Mouse (Mus musculus) E14TG2a.4 (cell line): ENCODE results near the gene Nckap5.
A peak's percentile ranks its signal among the peaks of the same experiment; 100 is the strongest.

ENCODE experiments used
- H3K27me3 ChIP-seq: 2 replicates; pipeline ENCODE4 v1.6.1; 2014; ENCODE audit warnings: low read length, control low read depth; ENCODE audit not compliant: insufficient read depth
- H3K36me3 ChIP-seq: 2 replicates; pipeline ENCODE4 v1.6.1; 2014; ENCODE audit warnings: low read length, control low read depth; ENCODE audit not compliant: insufficient read depth
- H3K4me1 ChIP-seq: replicated peaks from 2 replicates; pipeline ENCODE4 v1.6.1; 2014; ENCODE audit warnings: low read depth, low read length, control low read depth
- H3K4me3 ChIP-seq: replicated peaks from 2 replicates; pipeline ENCODE4 v1.5.1; 2014; ENCODE audit warnings: mild to moderate bottlenecking, low read length
- H3K9me3 ChIP-seq: 2 replicates; pipeline ENCODE4 v1.6.1; 2014; ENCODE audit warnings: low read length, control low read depth
- CTCF ChIP-seq: conservative IDR thresholded peaks from 2 replicates; pipeline ENCODE4 v1.5.1; 2014; ENCODE audit warnings: low read length
- NANOG ChIP-seq: IDR thresholded peaks from 2 replicates; pipeline ENCODE4 v1.6.1; 2014; ENCODE audit warnings: borderline replicate concordance, low read length, mixed read lengths
- POU5F1 ChIP-seq: IDR thresholded peaks from 2 replicates; pipeline ENCODE4 v1.6.1; 2014; ENCODE audit warnings: low read length, borderline replicate concordance

Gene Nckap5

GRCm38 (mm10) chr1:126578163-126578562, 252.4 kb downstream of the Nckap5 start:
- Histone ChIP-seq H3K4me3 (no peak overlapping the region), H3K27me3 (no peaks in the 10 kb centered on the region), H3K36me3 (no peaks in the 10 kb centered on the region), H3K4me1 (no peaks in the 10 kb centered on the region), H3K9me3 (no peaks in the 10 kb centered on the region)
- TF ChIP-seq CTCF (no peak), NANOG (no peak), POU5F1 (no peak)

GRCm38 (mm10) chr1:126574295-126574694, 256.3 kb downstream of the Nckap5 start:
- Histone ChIP-seq H3K27me3 (no peaks in the 10 kb centered on the region), H3K4me1 (no peaks in the 10 kb centered on the region), H3K9me3 (no peaks in the 10 kb centered on the region), H3K4me3 (no peak overlapping the region), H3K36me3 (no peaks in the 10 kb centered on the region)
- TF ChIP-seq NANOG (no peak), POU5F1 (no peak), CTCF (no peak)

DNA sequence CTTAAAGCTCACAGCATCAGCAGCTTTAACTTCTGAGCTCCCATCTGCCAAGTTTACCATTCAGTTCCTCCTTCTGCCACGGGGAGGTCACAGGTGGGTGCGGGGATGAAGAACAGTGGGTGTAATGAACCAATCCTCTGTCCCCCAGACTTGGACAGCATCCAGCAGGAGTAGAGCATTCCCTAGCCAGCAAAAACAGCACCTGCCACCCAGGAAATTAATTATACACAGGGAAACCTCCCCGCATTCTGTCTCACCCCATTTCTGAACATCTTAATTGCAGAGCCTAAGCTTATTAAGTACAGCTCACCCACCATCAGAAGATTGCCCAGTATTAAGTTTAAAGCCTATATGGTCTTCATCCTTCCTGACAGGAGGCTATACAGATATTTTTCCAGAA, 256.9 kb downstream of the Nckap5 start:
- no peaks in the 10 kb centered on the region for H3K4me1 ChIP-seq
- no peak overlapping the region for H3K4me3 ChIP-seq
- H3K9me3 ChIP-seq: no peaks in the 10 kb centered on the region
- no peak for TF ChIP-seq NANOG
- no peak for TF ChIP-seq POU5F1
- TF ChIP-seq CTCF: no peak
- H3K27me3 ChIP-seq: no peaks in the 10 kb centered on the region
- H3K36me3 ChIP-seq: no peaks in the 10 kb centered on the region

- no peaks in the 10 kb centered on the region for H3K9me3 ChIP-seq
- TF ChIP-seq POU5F1: no peak
- H3K36me3 ChIP-seq: no peaks in the 10 kb centered on the region
- no peaks in the 10 kb centered on the region for H3K27me3 ChIP-seq
- no peak overlapping the region for H3K4me3 ChIP-seq
- H3K4me1 ChIP-seq: no peaks in the 10 kb centered on the region
Measured at GRCm38 (mm10) chr1:126573097-126573496, 257.5 kb downstream of the Nckap5 start.

DNA sequence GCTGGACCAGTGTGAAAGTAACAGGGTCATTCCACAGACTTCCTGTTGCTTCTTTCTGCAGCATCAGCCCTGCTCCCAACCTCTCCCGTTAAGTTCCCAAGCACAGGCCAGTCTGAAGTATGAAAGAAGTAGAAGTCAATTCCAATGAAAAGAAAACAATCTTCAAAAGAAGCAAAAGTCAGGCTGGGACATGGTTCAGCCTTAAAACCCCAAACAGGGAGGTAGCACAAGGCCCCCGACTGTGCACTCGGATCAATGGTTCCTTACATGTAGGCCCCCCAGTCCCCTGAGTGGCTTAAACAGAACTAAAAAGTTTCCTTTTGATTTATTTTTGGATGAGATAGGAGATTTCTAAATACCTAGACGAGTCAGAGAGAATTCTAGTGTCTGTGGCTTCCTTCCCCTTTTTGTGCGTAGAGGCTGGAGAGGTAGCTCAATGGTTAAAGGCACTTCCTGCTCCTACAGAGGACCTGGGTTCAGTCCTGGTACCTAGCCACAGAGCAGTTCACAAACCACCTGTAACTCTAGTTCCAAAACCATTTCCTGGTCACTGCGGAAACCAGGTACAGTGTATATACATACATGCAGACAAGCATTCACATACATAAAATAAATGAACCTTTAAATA, 260.9 kb downstream of the Nckap5 start:
- Histone ChIP-seq H3K27me3 (no peaks in the 10 kb centered on the region), H3K36me3 (no peaks in the 10 kb centered on the region), H3K4me3 (no peak overlapping the region), H3K9me3 (no peaks in the 10 kb centered on the region), H3K4me1 (no peaks in the 10 kb centered on the region)
- TF ChIP-seq CTCF: no peak
- TF ChIP-seq NANOG: no peak
- TF ChIP-seq POU5F1: no peak

DNA sequence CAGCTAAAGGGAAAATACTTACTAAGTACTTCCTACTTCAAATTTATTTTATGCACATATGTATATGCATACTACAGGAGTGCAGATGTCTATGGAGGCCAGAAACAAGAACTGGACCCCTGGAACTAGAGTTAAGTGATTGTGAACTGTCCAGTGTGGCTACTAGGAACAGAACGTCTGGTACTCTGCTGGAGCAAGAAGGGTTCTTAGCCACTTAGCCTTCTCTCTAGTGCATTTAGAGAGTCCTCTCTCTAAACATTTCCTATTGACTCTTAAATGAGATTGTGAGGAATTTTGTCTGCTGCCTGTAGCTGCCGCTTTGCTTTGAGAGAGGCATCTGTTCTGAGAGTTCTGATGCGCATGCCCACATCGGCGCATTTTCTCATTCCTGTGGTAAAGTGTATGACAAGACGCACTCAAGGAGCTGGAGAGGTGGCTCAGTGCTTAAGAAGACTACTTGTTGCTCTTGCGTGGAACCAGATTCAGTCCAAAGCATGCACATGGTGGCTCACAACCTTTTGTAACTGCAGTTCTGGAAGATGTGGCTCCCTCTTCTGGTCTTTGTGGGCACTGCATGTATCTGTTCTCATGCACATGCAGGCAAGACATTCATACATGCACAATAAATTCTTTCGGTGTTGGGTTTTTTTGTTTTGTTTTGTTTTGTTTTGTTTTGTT, 261.9 kb downstream of the Nckap5 start:
- H3K4me3 ChIP-seq: no peak overlapping the region
- TF ChIP-seq NANOG: no peak
- TF ChIP-seq CTCF: peak; percentile 73
- H3K4me1 ChIP-seq: no peaks in the 10 kb centered on the region
- H3K27me3 ChIP-seq: no peaks in the 10 kb centered on the region
- no peaks in the 10 kb centered on the region for H3K9me3 ChIP-seq
- H3K36me3 ChIP-seq: no peaks in the 10 kb centered on the region

DNA sequence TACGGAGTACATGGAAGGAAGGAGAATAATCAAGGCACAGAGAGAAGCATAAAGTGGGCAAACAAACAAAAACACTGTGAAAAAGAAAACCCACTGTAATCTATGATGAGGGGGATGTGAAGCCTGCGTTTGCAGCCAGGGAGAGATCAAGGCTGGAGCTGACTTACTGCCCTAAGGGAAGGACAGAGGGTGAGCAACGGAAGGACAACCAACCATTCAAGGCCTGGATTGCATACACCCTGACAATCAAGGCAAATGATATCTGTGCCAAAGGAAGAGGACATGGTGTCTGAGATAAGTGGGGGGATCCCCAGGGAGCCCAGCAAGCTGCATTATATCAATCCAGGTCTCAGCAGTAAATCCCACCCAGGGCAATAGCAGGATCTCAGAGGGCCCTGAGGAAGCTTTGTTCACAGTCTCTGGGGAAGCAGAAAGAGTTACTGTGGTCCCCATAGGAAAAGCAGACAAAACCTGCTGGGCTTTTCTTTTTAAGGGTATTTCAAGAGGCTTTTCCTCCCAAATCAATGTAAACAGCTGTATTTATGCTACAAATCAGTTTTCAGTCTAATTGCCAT, 265.4 kb downstream of the Nckap5 start:
- no peak for TF ChIP-seq POU5F1
- no peak for TF ChIP-seq CTCF
- no peak for TF ChIP-seq NANOG
- H3K4me1 ChIP-seq: no peaks in the 10 kb centered on the region
- H3K4me3 ChIP-seq: no peak overlapping the region
- H3K9me3 ChIP-seq: no peaks in the 10 kb centered on the region
- no peaks in the 10 kb centered on the region for H3K36me3 ChIP-seq
- no peaks in the 10 kb centered on the region for H3K27me3 ChIP-seq

- Histone ChIP-seq H3K9me3 (no peaks in the 10 kb centered on the region), H3K4me3 (no peak overlapping the region), H3K4me1 (no peaks in the 10 kb centered on the region), H3K27me3 (no peaks in the 10 kb centered on the region), H3K36me3 (no peaks in the 10 kb centered on the region)
- TF ChIP-seq NANOG: no peak
- TF ChIP-seq POU5F1: no peak
- TF ChIP-seq CTCF: no peak
Measured at GRCm38 (mm10) chr1:126560931-126561330, 269.7 kb downstream of the Nckap5 start.
